Mouse (Mus musculus): ENCODE results near the gene Reg4. TPM values are rescaled to one million over a fixed set of nuclear protein-coding genes. Genes with fewer than 3 reads are reported as not detected.

Reg4 gene
- total and polyA plus RNA-seq, 3 experiments, result not detected

- Histone ChIP-seq H3K4me3 (ENCODE audit: low read depth, low read length) (no peak overlapping the region), H3K4me1 (ENCODE audit: insufficient read depth, low read depth, low read length) (no peaks in the 10 kb centered on the region), H3K9me3 (replicated peaks) (peaks cover 48% of the 10 kb centered on the region), H3K27me3 (ENCODE audit: insufficient read depth, low read length) (no peaks in the 10 kb centered on the region), H3K36me3 (replicated peaks) (no peaks in the 10 kb centered on the region)
- DNase-seq (ENCODE audit: low spot score) (no peak), ATAC-seq (ENCODE audit: extremely low read depth, insufficient number of reproducible peaks, low FRiP score, poor library complexity, severe bottlenecking) (no peak)
- TF ChIP-seq TAL1 (conservative IDR thresholded peaks at IDR 0.05; ENCODE audit: low read depth, low read length) (no peak), GATA2 (IDR thresholded peaks at IDR 0.05; ENCODE audit: borderline replicate concordance, low read depth, low read length) (no peak), CTCF (IDR thresholded peaks at IDR 0.05; ENCODE audit: low read depth, low read length) (no peak), GATA1 (IDR thresholded peaks at IDR 0.05; ENCODE audit: borderline replicate concordance, low read length) (no peak), POLR2AphosphoS5 (IDR thresholded peaks at IDR 0.05; ENCODE audit: insufficient replicate concordance, low read depth, low read length) (no peak)
These were observed 5.8 kb downstream of the Reg4 start for GRCm38 (mm10) chr3:98227763-98228162.

- H3K36me3 ChIP-seq (replicated peaks), result no peaks in the 10 kb centered on the region
- H3K4me3 ChIP-seq (ENCODE audit: low read depth, low read length), result no peak overlapping the region
- DNase-seq (ENCODE audit: low spot score) (no peak), ATAC-seq (ENCODE audit: extremely low read depth, insufficient number of reproducible peaks, low FRiP score, poor library complexity, severe bottlenecking) (no peak)
- TF ChIP-seq GATA2 (IDR thresholded peaks at IDR 0.05; ENCODE audit: borderline replicate concordance, low read depth, low read length) (no peak), TAL1 (conservative IDR thresholded peaks at IDR 0.05; ENCODE audit: low read depth, low read length) (no peak), CTCF (IDR thresholded peaks at IDR 0.05; ENCODE audit: low read depth, low read length) (no peak), GATA1 (IDR thresholded peaks at IDR 0.05; ENCODE audit: borderline replicate concordance, low read length) (no peak), POLR2AphosphoS5 (IDR thresholded peaks at IDR 0.05; ENCODE audit: insufficient replicate concordance, low read depth, low read length) (no peak)
- H3K4me1 ChIP-seq (ENCODE audit: insufficient read depth, low read depth, low read length), result no peaks in the 10 kb centered on the region
- H3K9me3 ChIP-seq (replicated peaks), result peaks cover 55% of the 10 kb centered on the region
- no peaks in the 10 kb centered on the region for H3K27me3 ChIP-seq (ENCODE audit: insufficient read depth, low read length)
These were observed 8.0 kb downstream of the Reg4 start for GRCm38 (mm10) chr3:98229943-98230342.

- Histone ChIP-seq H3K9me3 (replicated peaks) (peaks cover 54% of the 10 kb centered on the region), H3K4me3 (ENCODE audit: low read depth, low read length) (no peak overlapping the region), H3K27me3 (ENCODE audit: insufficient read depth, low read length) (no peaks in the 10 kb centered on the region), H3K4me1 (ENCODE audit: insufficient read depth, low read depth, low read length) (no peaks in the 10 kb centered on the region), H3K36me3 (replicated peaks) (no peaks in the 10 kb centered on the region)
- TF ChIP-seq GATA1 (IDR thresholded peaks at IDR 0.05; ENCODE audit: borderline replicate concordance, low read length) (no peak), GATA2 (IDR thresholded peaks at IDR 0.05; ENCODE audit: borderline replicate concordance, low read depth, low read length) (no peak), TAL1 (conservative IDR thresholded peaks at IDR 0.05; ENCODE audit: low read depth, low read length) (no peak), CTCF (IDR thresholded peaks at IDR 0.05; ENCODE audit: low read depth, low read length) (no peak), POLR2AphosphoS5 (IDR thresholded peaks at IDR 0.05; ENCODE audit: insufficient replicate concordance, low read depth, low read length) (no peak)
- no peak for ATAC-seq (ENCODE audit: extremely low read depth, insufficient number of reproducible peaks, low FRiP score, poor library complexity, severe bottlenecking)
- DNase-seq (ENCODE audit: low spot score), result no peak
These were observed 11.5 kb downstream of the Reg4 start for GRCm38 (mm10) chr3:98233504-98233903.

GRCm38 (mm10) chr3:98236266-98236665 lies 14.3 kb downstream of the Reg4 start:
- DNase-seq (ENCODE audit: low spot score) (no peak), ATAC-seq (ENCODE audit: extremely low read depth, insufficient number of reproducible peaks, low FRiP score, poor library complexity, severe bottlenecking) (no peak)
- H3K36me3 ChIP-seq (replicated peaks), result no peaks in the 10 kb centered on the region
- no peak overlapping the region for H3K4me3 ChIP-seq (ENCODE audit: low read depth, low read length)
- TF ChIP-seq GATA2 (IDR thresholded peaks at IDR 0.05; ENCODE audit: borderline replicate concordance, low read depth, low read length), result no peak
- TF ChIP-seq CTCF (IDR thresholded peaks at IDR 0.05; ENCODE audit: low read depth, low read length), result no peak
- no peak for TF ChIP-seq GATA1 (IDR thresholded peaks at IDR 0.05; ENCODE audit: borderline replicate concordance, low read length)
- TF ChIP-seq POLR2AphosphoS5 (IDR thresholded peaks at IDR 0.05; ENCODE audit: insufficient replicate concordance, low read depth, low read length), result no peak
- no peak for TF ChIP-seq TAL1 (conservative IDR thresholded peaks at IDR 0.05; ENCODE audit: low read depth, low read length)
- H3K4me1 ChIP-seq (ENCODE audit: insufficient read depth, low read depth, low read length), result no peaks in the 10 kb centered on the region
- peaks cover 59% of the 10 kb centered on the region for H3K9me3 ChIP-seq (replicated peaks)
- H3K27me3 ChIP-seq (ENCODE audit: insufficient read depth, low read length), result no peaks in the 10 kb centered on the region

GRCm38 (mm10) chr3:98237240-98237639 lies 15.3 kb downstream of the Reg4 start:
- DNase-seq (ENCODE audit: low spot score), result no peak
- Histone ChIP-seq H3K4me3 (ENCODE audit: low read depth, low read length) (no peak overlapping the region), H3K27me3 (ENCODE audit: insufficient read depth, low read length) (no peaks in the 10 kb centered on the region), H3K36me3 (replicated peaks) (no peaks in the 10 kb centered on the region), H3K4me1 (ENCODE audit: insufficient read depth, low read depth, low read length) (no peaks in the 10 kb centered on the region), H3K9me3 (replicated peaks) (peaks cover 66% of the 10 kb centered on the region)
- ATAC-seq (ENCODE audit: extremely low read depth, insufficient number of reproducible peaks, low FRiP score, poor library complexity, severe bottlenecking), result no peak
- TF ChIP-seq GATA1 (IDR thresholded peaks at IDR 0.05; ENCODE audit: borderline replicate concordance, low read length) (no peak), GATA2 (IDR thresholded peaks at IDR 0.05; ENCODE audit: borderline replicate concordance, low read depth, low read length) (no peak), CTCF (IDR thresholded peaks at IDR 0.05; ENCODE audit: low read depth, low read length) (no peak), TAL1 (conservative IDR thresholded peaks at IDR 0.05; ENCODE audit: low read depth, low read length) (no peak), POLR2AphosphoS5 (IDR thresholded peaks at IDR 0.05; ENCODE audit: insufficient replicate concordance, low read depth, low read length) (no peak)

GRCm38 (mm10) chr3:98238150-98238549 lies 16.2 kb downstream of the Reg4 start:
- Histone ChIP-seq H3K36me3 (replicated peaks) (no peaks in the 10 kb centered on the region), H3K4me1 (ENCODE audit: insufficient read depth, low read depth, low read length) (no peaks in the 10 kb centered on the region), H3K9me3 (replicated peaks) (peaks cover 68% of the 10 kb centered on the region), H3K27me3 (ENCODE audit: insufficient read depth, low read length) (no peaks in the 10 kb centered on the region), H3K4me3 (ENCODE audit: low read depth, low read length) (no peak overlapping the region)
- ATAC-seq (ENCODE audit: extremely low read depth, insufficient number of reproducible peaks, low FRiP score, poor library complexity, severe bottlenecking) (no peak), DNase-seq (ENCODE audit: low spot score) (no peak)
- TF ChIP-seq CTCF (IDR thresholded peaks at IDR 0.05; ENCODE audit: low read depth, low read length) (no peak), TAL1 (conservative IDR thresholded peaks at IDR 0.05; ENCODE audit: low read depth, low read length) (no peak), GATA1 (IDR thresholded peaks at IDR 0.05; ENCODE audit: borderline replicate concordance, low read length) (no peak), GATA2 (IDR thresholded peaks at IDR 0.05; ENCODE audit: borderline replicate concordance, low read depth, low read length) (no peak), POLR2AphosphoS5 (IDR thresholded peaks at IDR 0.05; ENCODE audit: insufficient replicate concordance, low read depth, low read length) (no peak)
